Comparison of ENCODE assay signal across 19 mouse cellular contexts in genomic region chr13:38481021-38481420, GRCm38 (mm10).
"Had no signal": no experiment of that assay in that cellular context is flagged by ENCODE, and none has a peak within 500 bp of the region (broad histone marks: within the 10 kb centered on the region; RNA-seq: fewer than 3 reads in every experiment).

No protein-coding gene starts in this region.

- H3K4me1 ChIP-seq: neural tube, embryonic 15.5 days had no signal

- ATAC-seq: midbrain, embryonic 16.5 days had no signal

- DNase-seq: lung, adult 18-20 months; lung, embryonic 14.5 days; lung, postnatal 10 days; lung, postnatal 4 days; midbrain, embryonic 14.5 days; retina, postnatal 1 day; right cerebral cortex, adult 18-20 months; right cerebral cortex, postnatal 25 days; right cerebral cortex, postnatal 4 days; spleen, adult 18-20 months; thymus, adult 2 months; thymus, postnatal 25 days; thymus, postnatal 4 days had no signal

- H3K9me3 ChIP-seq: midbrain, embryonic 10.5 days; midbrain, embryonic 12.5 days; neural tube, embryonic 13.5 days; neural tube, embryonic 15.5 days had no signal

- H3K27me3 ChIP-seq: midbrain, embryonic 12.5 days; neural tube, embryonic 13.5 days; neural tube, embryonic 15.5 days had no signal

- H3K27ac ChIP-seq: midbrain, embryonic 10.5 days; midbrain, embryonic 12.5 days; neural tube, embryonic 13.5 days; neural tube, embryonic 15.5 days had no signal

- H3K36me3 ChIP-seq: midbrain, embryonic 10.5 days; midbrain, embryonic 12.5 days; neural tube, embryonic 13.5 days; neural tube, embryonic 15.5 days had no signal

- H3K4me3 ChIP-seq: midbrain, embryonic 10.5 days; midbrain, embryonic 12.5 days; myocyte; neural tube, embryonic 13.5 days; neural tube, embryonic 15.5 days had no signal
